7 mouse cellular contexts compared by ENCODE assay signal in genomic region chr9:35038922-35039586, GRCm38 (mm10).
A peak's percentile ranks its signal among the peaks of the same experiment; 100 is the strongest.
DNase-seq lines count a peak whose midpoint lies in the region; ATAC-seq and TF ChIP-seq lines count a peak whose summit lies in the region.

No protein-coding gene starts in this region.

- H3K36me3 ChIP-seq in heart, adult 2 months (ENCODE audit: control insufficient read depth, insufficient read depth, low read length): peaks cover 3% of the 10 kb centered on the region
- H3K36me3 ChIP-seq in kidney, embryonic 16.5 days (ENCODE audit: insufficient read depth, low read length): no peaks in the 10 kb centered on the region

- no peak for TF ChIP-seq POLR2A in heart, adult 2 months (IDR thresholded peaks at IDR 0.05; ENCODE audit: insufficient read depth, low read depth, low read length)

- DNase-seq in ovary, postnatal 14 days (ENCODE audit: low spot score): peak; percentile 36
- no peak for DNase-seq in ovary, postnatal 36 days (ENCODE audit: low spot score)
- peak; percentile 67 to 81 for DNase-seq in heart, adult 2 months
- no peak for DNase-seq in frontal cortex, postnatal 36 days (ENCODE audit: low spot score in 2 of 2)
- DNase-seq in right cerebral cortex, postnatal 36 days (ENCODE audit: low spot score in 2 of 2): no peak

- no peaks in the 10 kb centered on the region for H3K79me2 ChIP-seq in heart, adult 2 months (replicated peaks; ENCODE audit: control insufficient read depth, insufficient read depth, low read length)

- no peaks in the 10 kb centered on the region for H3K9me3 ChIP-seq in kidney, embryonic 16.5 days (ENCODE audit: low read length)

- TF ChIP-seq CTCF in heart, adult 2 months (IDR thresholded peaks at IDR 0.05): 0 out of 2 replicates have a peak, but pooled peaks have one; percentile 18

- H3K27me3 ChIP-seq in heart, adult 2 months (ENCODE audit: control insufficient read depth, insufficient read depth, low read length): no peaks in the 10 kb centered on the region
- no peaks in the 10 kb centered on the region for H3K27me3 ChIP-seq in kidney, embryonic 16.5 days (ENCODE audit: insufficient read depth, low read length)

- no peak overlapping the region for H3K4me3 ChIP-seq in heart, adult 2 months
- no peak overlapping the region for H3K4me3 ChIP-seq in kidney, embryonic 16.5 days (ENCODE audit: low read length)

- peak; percentile 50; the same call in 1 of the 2 replicates for ATAC-seq in kidney, embryonic 16.5 days (ENCODE audit: low FRiP score, low TSS enrichment)
- ATAC-seq in megakaryocyte-erythroid progenitor cell, adult 5-6 weeks (replicated peaks; ENCODE audit: low FRiP score, low TSS enrichment, poor library complexity, severe bottlenecking): peak; percentile 79

- TF ChIP-seq EP300 in heart, adult 2 months (IDR thresholded peaks at IDR 0.05; ENCODE audit: insufficient read depth, low read depth, low read length): 0 out of 2 replicates have a peak, but pooled peaks have one; percentile 36

- 4% methylated on average over 7 of the region's 7 CpGs for WGBS in heart, adult 2 months
- WGBS in kidney, embryonic 16.5 days: 58% methylated on average over 7 of the region's 7 CpGs

- no peak overlapping the region for H3K4me2 ChIP-seq in kidney, embryonic 16.5 days (replicated peaks; ENCODE audit: low read depth, low read length)

- H3K4me1 ChIP-seq in heart, adult 2 months (ENCODE audit: control insufficient read depth, insufficient read depth, low read length): peaks cover 23% of the 10 kb centered on the region
- peaks cover 3% of the 10 kb centered on the region for H3K4me1 ChIP-seq in kidney, embryonic 16.5 days (ENCODE audit: insufficient read depth, low read length)

- H3K9ac ChIP-seq in heart, adult 2 months (ENCODE audit: low read depth, low read length): no peak overlapping the region
- H3K9ac ChIP-seq in kidney, embryonic 16.5 days (replicated peaks; ENCODE audit: low read length): no peak overlapping the region

- peak overlapping the region; percentile 59 for H3K27ac ChIP-seq in heart, adult 2 months
- peak overlapping the region; percentile 77 for H3K27ac ChIP-seq in kidney, embryonic 16.5 days (ENCODE audit: low read length)

- intact Hi-C loops in heart, adult 2 months (cut with DNase I): loop anchor here (10.0 kb wide), 1 partner anchor 506 kb away; no protein-coding TSS in a partner anchor

Comparison
In these comparisons a context has a peak if more than half of its experiments do, and no peak if none do; other contexts are left out.
1. DNase-seq: peak in ovary, postnatal 14 days (single experiment) and heart, adult 2 months (2 of 2); none in ovary, postnatal 36 days (single experiment), frontal cortex, postnatal 36 days (0 of 2) and right cerebral cortex, postnatal 36 days (0 of 2).